Mouse (Mus musculus) heart, adult 8-10 months (tissue): ENCODE data around the gene Echs1. TPM values are rescaled to one million over a fixed set of nuclear protein-coding genes. Genes with fewer than 3 reads are reported as not detected.
"Not testable (repeated sequence)": the region's sequence is repeated elsewhere in the genome, so short reads cannot be mapped to it uniquely, and the experiment has no call there.

Source experiments
- DNase-seq: peaks from one replicate; pipeline ENCODE4 v3.0.0; 2022; ENCODE audit warnings: low spot score
- total RNA-seq, 4 experiments: library from RNA; stranded (reverse); gene quantifications; 2 replicates each; pipeline ENCODE4 v1.2.4; 2022

Gene Echs1
- total RNA-seq = 100 to 1,000 TPM; 476 to 541 (median 510) TPM

DNA sequence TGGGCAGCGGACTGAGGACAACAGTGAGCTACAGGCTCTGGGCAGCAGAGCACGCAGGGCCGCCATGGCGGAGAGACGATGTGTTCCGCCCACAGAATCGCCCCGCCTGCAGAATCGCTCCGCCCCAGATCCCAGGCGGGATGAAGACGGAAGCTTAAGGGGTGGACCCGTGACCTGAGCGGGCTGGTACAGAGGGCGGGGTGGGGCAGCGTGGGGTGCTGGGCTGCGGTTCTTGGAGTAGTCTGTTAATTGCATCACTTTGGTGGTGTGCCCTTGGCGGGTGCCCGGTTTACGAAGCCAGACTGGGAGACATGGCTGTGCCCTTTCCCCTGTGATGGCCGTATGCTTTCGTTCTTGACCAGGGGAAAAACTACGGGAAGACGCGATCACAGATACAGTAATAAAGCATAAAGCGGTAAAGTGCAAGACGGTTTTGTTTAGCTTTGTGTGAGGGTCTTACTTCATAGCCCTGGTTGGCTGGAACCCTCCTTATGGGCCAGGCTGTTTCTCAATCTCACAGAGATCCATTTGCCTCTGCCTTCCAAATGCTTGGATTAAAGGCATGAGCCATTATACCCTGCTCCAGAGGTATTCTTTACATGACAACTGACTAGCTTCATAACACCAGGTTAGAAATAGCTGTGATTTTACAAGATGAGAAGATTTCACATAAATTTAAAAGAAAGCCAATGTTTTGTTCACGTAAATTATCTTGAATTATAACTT is at the start of gene Echs1:
Echs1 (minus strand) TSS at position 148 of the 726 bp plus-strand sequence.
- peak; percentile 93 for DNase-seq

DNA sequence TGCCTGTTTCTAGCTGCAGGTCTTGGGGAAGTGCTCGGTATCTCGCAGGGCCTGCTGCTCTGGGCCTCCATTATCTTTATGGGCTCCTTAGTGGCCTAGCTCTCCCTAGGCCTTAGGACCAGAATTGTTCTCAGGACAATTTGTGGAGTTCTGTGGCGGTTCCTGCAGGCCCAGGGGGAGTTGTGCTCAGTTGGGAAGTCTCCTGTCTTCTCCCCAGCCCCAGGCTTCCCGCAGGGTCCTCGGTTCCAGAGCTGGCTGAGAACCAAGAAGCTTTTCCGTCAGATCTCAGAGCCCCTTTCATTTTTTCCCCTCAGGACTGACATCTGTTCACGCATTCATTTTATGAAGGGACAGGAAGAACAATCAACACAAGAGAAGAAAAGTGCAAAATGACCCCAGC is 48.4 kb upstream of the Echs1 start, which contains the start of gene Olfr522:
Olfr522 (minus strand) TSS at position 101 of the 400 bp plus-strand sequence.
- no peak for DNase-seq

GRCm38 (mm10) chr7:140160363-140160762 is 44.1 kb upstream of the Echs1 start:
- DNase-seq = no peak

GRCm38 (mm10) chr7:140154218-140154927 is 38.1 kb upstream of the Echs1 start, which contains the start of gene Sprn:
TSS of gene Sprn (minus strand) at chr7:140154877.
- DNase-seq = no peak

DNA sequence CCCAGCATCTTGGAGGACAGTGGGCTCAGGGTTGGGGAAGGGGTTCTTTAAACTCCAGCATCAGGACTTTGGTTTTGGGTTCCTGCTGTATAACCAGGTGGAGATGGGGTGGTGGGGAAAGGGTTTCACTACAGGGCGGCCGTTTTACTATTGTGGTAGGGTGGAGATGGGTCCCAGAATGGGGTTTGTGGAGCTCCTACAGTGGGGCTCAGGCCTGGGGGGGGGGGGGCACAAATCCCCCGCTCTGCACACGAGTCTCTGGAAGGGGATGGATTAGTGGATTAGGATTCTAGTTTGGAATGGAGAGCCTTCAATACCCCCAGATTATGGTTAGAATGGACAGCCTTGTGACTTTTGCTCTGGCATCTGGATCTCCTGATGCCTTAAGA is 37.5 kb upstream of the Echs1 start:
- DNase-seq = no peak

DNA sequence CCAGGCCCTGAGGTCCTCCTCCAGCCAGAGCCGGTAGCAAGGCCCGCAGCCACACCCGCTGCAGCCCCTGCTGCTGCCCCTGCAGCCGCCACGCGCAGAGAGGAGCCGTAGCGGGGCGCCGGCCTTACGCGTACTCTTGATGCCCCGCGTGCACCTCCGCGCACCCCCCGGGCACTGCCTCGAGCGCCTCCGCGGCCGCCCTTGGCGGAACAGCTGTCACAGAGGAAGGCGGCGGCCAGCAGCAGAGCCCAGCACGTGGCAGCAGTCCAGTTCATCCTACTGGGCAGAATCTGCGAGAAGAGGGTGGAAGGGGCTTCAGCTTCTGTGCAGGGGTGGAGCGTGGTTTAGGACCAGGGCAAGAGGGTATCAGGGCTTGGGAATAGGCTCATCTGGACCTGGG is 37.1 kb upstream of the Echs1 start:
- DNase-seq = no peak

- DNase-seq = no peak
Observed at GRCm38 (mm10) chr7:140144550-140144949, 28.3 kb upstream of the Echs1 start.

DNA sequence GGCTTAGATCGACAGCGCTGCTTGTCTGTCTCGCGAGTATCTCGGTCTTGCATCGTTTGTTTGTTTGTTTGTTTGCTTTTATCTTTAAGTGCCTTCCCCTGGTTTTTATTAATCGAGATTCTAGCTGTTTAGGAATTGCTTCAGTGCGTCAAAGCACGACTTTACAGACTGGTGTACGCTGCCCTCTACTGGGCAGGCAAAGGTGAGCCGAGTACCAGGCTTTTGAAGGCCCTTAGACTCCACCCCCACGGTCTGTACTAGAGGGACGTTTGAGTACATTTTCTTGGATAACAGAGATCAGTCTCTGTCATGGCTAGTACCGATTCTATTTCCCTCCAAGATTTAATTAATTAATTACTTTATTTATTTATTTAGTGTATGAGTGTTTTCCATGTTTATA is 25.1 kb upstream of the Echs1 start:
- DNase-seq = peak; percentile 69

GRCm38 (mm10) chr7:140138021-140138310 is 21.7 kb upstream of the Echs1 start:
- no peak for DNase-seq

DNA sequence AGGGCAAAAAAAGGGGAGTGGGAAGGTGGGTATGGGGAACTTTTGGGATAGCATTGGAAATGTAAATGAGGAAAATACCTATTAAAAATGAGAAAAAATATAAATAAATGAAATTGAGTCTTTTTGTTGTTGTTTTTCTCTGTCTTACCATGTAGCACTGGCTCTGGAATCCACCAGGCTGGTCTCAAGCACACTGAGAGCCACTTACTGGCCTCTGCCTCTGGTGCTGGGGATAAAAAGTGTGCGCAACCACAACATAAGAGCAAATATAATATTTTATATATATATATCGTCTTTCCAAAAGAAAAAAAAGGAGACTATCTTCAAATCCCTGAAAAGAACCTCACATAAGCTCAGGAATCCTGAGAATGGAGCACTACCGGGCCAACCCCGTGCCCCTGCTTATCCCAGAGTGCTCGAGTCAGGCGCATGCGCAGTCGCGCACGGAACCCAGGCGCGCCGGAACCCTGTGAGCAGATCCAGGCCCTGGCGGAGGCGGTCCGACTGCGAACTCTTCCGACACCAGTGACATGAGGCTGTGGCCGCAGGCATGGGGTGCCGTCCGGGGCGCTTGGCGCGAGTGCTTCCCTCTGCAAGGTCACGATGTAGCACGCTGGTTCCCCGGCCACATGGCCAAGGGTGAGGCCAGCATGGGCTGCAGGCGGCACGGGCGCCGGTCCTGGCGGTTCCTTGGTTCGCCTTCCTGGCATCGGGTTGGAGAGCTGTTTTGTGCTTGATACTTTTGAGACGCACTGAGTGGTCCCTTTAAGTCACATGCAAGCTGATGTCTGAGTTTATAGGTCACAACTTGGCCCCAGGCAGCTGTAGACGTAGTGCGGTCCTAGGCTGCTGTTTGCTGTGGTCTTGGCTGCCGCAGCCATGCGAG is 21.1 kb upstream of the Echs1 start, which contains the start of gene Mtg1:
Mtg1 (plus strand) TSS at position 430 of the 886 bp plus-strand sequence.
- peak; percentile 95 for DNase-seq

DNA sequence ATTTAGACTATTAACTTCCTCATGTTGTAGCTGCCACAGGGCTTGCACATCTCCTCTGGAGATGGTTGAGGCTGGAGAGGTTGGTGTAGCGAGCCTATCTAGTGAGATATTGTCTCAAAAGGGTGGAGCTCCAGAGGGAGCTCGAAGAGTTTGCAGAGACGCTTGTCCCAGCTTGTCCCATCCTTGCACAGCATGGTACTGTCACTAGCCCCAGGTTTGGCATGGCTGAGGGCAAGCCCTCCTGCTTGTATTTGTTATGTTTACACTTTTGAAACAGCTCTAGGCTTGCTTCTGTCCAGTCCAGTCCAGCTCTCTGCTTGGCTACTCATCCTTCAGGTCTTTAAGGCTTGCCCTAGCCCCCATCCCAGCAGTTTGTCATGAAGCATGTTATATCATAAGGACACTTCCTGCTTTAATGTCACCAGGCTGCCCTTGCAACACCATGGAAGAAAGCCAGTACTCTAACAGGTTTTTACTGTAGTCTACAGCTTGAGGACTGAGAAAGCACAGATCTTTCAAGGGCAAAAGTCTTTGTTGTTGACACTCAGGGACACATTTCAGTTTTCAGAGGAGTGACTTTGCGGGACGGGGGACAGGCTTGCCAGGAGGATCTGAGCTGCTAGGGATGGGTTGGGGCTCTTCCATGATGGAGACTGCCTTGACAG is 19.0 kb upstream of the Echs1 start:
- DNase-seq = no peak

DNA sequence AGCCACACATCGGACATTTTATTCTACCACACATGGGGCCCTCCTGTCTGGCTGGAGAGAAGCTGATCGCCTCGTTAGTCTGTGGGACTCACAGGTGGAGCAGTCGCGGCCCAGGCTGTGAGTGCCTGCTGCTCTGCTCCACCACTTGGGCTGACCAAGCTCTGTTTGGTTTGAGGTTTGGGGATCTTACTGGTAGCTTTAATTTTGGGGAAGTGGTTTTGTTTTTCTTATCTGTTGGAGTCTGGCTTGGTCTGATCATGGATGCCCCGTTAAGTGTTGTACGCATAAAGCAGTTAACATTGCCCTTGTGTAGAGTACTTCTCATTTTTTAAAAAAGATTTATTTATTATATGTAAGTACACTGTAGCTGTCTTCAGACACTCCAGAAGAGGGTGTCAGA is 17.8 kb upstream of the Echs1 start:
- not testable (repeated sequence) for DNase-seq

DNA sequence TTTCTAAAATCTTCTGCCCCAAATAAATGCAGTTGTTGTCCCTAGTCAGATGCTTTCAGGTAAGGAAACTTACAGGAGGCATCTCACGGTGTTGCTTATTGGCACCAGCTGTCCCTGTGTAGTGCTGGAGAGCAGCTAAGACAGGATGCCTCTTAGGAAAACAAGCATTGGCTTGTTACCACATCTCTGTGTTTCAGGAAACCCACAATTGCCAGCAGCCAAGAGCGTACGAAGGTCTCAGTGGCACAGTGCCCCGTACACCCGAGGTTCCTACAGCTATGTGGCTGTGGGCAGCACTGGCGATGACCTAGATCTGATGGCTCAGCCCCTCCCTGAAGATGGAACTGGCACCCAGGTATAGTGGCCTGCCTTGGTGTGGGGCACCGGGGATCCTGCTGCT is 15.9 kb upstream of the Echs1 start:
- not testable (repeated sequence) for DNase-seq

- DNase-seq = no peak
Observed at GRCm38 (mm10) chr7:140127911-140128310, 11.6 kb upstream of the Echs1 start.

DNA sequence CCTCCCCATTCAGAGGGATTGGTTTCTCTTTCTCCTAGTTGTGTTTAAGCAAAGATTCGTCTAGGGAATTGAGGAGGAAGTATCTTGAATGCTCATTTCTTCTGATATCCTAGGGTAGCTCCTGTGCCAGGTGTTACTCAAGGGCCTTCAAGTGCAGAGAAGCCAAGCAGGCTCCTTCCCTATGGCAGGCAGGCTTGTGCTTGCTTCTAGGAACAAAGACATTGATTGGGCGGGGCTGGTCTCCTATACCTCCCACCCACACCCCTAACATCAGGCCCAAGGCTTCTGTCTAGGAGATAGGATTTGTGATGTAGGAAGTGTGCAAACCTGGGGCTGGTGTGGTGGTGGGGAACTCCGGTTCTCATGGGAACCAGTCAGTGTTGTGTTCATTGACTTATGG is 10.7 kb upstream of the Echs1 start:
- no peak for DNase-seq

DNA sequence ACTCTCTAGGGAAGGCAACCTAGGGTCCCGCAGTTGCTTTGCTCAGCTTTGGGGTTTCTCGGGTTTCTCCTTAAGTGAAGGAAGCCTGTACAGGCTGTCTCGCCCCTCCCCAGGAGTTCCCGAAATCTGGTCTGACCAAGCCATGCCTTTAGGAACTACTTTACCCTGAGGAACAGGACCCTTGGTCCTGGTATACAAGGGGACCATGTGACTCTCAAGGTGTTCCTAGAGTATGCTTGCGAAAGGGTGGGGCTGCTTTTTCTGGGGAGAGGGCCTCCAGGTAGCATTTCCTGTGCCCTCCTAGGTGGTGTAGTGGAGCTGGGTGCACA is 9.7 kb upstream of the Echs1 start:
- no peak for DNase-seq

- DNase-seq = peak; percentile 93
Observed at GRCm38 (mm10) chr7:140125278-140126021, 9.2 kb upstream of the Echs1 start.

DNA sequence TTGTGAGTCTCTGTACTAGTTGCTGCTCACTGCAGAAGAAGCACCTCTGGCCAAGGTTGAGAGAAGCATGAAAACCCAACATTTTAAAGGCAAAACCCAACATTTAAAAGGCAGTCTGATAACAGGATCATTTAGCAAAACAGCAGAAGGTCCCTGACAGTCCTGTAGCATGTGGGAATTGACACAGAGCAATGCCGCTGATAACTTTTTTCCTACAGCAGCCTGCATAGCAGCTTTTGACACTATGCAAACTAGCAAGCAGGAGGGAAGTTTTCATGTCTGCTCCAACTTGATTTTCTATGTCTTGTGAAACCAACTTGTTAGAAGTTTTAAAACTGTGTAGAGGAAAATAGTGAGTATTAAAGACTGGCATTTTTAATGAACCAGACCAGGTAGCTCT is 8.1 kb upstream of the Echs1 start:
- no peak for DNase-seq

GRCm38 (mm10) chr7:140122765-140123164 is 6.5 kb upstream of the Echs1 start:
- no peak for DNase-seq

- DNase-seq = no peak
Observed at GRCm38 (mm10) chr7:140121338-140121910, 5.1 kb upstream of the Echs1 start.

- DNase-seq = no peak
Observed at GRCm38 (mm10) chr7:140120484-140120883, 4.2 kb upstream of the Echs1 start.
